Mouse (Mus musculus): ENCODE results near the gene Lats1. TPM values are rescaled to one million over a fixed set of nuclear protein-coding genes. Genes with fewer than 3 reads are reported as not detected.
A peak's percentile ranks its signal among the peaks of the same experiment; 100 is the strongest.

Lats1 gene
- total and polyA plus RNA-seq, 3 experiments, result 5.5 to 11.5 (median 10.8) TPM

- H3K9ac ChIP-seq (ENCODE audit: low read depth, low read length), result no peak overlapping the region
- H3K4me3 ChIP-seq, result no peak overlapping the region
- intact Hi-C loops (cut with DNase I), result no loop called here
- no peak for TF ChIP-seq POLR2A (IDR thresholded peaks at IDR 0.05; ENCODE audit: insufficient read depth, low read depth, low read length)
- TF ChIP-seq EP300 (IDR thresholded peaks at IDR 0.05; ENCODE audit: insufficient read depth, low read depth, low read length), result no peak
- TF ChIP-seq CTCF (IDR thresholded peaks at IDR 0.05), result no peak
- H3K36me3 ChIP-seq (ENCODE audit: control insufficient read depth, insufficient read depth, low read length), result peaks cover 12% of the 10 kb centered on the region
- H3K27ac ChIP-seq, result no peak overlapping the region
- 87% methylated on average over 6 of the region's 6 CpGs for WGBS
- H3K79me2 ChIP-seq (replicated peaks; ENCODE audit: control insufficient read depth, insufficient read depth, low read length), result peaks cover 3% of the 10 kb centered on the region
- H3K27me3 ChIP-seq (ENCODE audit: control insufficient read depth, insufficient read depth, low read length), result no peaks in the 10 kb centered on the region
- DNase-seq, result no peak
- H3K4me1 ChIP-seq (ENCODE audit: control insufficient read depth, insufficient read depth, low read length), result no peaks in the 10 kb centered on the region
Observed at GRCm38 (mm10) chr10:7702586-7702985, 21.6 kb downstream of the Lats1 start.

GRCm38 (mm10) chr10:7710121-7710520 lies 29.1 kb downstream of the Lats1 start:
- H3K79me2 ChIP-seq (replicated peaks; ENCODE audit: control insufficient read depth, insufficient read depth, low read length), result no peaks in the 10 kb centered on the region
- no peak overlapping the region for H3K4me3 ChIP-seq
- peaks cover 6% of the 10 kb centered on the region for H3K36me3 ChIP-seq (ENCODE audit: control insufficient read depth, insufficient read depth, low read length)
- intact Hi-C loops (cut with DNase I), result no loop called here
- H3K4me1 ChIP-seq (ENCODE audit: control insufficient read depth, insufficient read depth, low read length), result no peaks in the 10 kb centered on the region
- no peak overlapping the region for H3K27ac ChIP-seq
- TF ChIP-seq POLR2A (IDR thresholded peaks at IDR 0.05; ENCODE audit: insufficient read depth, low read depth, low read length) (no peak), EP300 (IDR thresholded peaks at IDR 0.05; ENCODE audit: insufficient read depth, low read depth, low read length) (no peak), CTCF (IDR thresholded peaks at IDR 0.05) (no peak)
- H3K27me3 ChIP-seq (ENCODE audit: control insufficient read depth, insufficient read depth, low read length), result no peaks in the 10 kb centered on the region
- DNase-seq, result no peak
- H3K9ac ChIP-seq (ENCODE audit: low read depth, low read length), result no peak overlapping the region
- 87% methylated on average over 5 of the region's 5 CpGs for WGBS

- Histone ChIP-seq H3K79me2 (replicated peaks; ENCODE audit: control insufficient read depth, insufficient read depth, low read length) (no peaks in the 10 kb centered on the region), H3K4me1 (ENCODE audit: control insufficient read depth, insufficient read depth, low read length) (no peaks in the 10 kb centered on the region), H3K36me3 (ENCODE audit: control insufficient read depth, insufficient read depth, low read length) (peaks cover 6% of the 10 kb centered on the region), H3K27ac (no peak overlapping the region), H3K27me3 (ENCODE audit: control insufficient read depth, insufficient read depth, low read length) (no peaks in the 10 kb centered on the region), H3K4me3 (no peak overlapping the region), H3K9ac (ENCODE audit: low read depth, low read length) (no peak overlapping the region)
- DNase-seq, result no peak
- intact Hi-C loops (cut with DNase I), result no loop called here
- WGBS, result 83% methylated on average over 13 of the region's 13 CpGs
- TF ChIP-seq POLR2A (IDR thresholded peaks at IDR 0.05; ENCODE audit: insufficient read depth, low read depth, low read length) (no peak), EP300 (IDR thresholded peaks at IDR 0.05; ENCODE audit: insufficient read depth, low read depth, low read length) (no peak), CTCF (IDR thresholded peaks at IDR 0.05) (no peak)
Observed at GRCm38 (mm10) chr10:7712506-7712905, 31.5 kb downstream of the Lats1 start.

- TF ChIP-seq CTCF (IDR thresholded peaks at IDR 0.05) (no peak), POLR2A (IDR thresholded peaks at IDR 0.05; ENCODE audit: insufficient read depth, low read depth, low read length) (no peak), EP300 (IDR thresholded peaks at IDR 0.05; ENCODE audit: insufficient read depth, low read depth, low read length) (no peak)
- H3K27me3 ChIP-seq (ENCODE audit: control insufficient read depth, insufficient read depth, low read length), result no peaks in the 10 kb centered on the region
- WGBS, result 82% methylated on average over 7 of the region's 7 CpGs
- H3K27ac ChIP-seq, result no peak overlapping the region
- no peak for DNase-seq
- H3K4me3 ChIP-seq, result no peak overlapping the region
- intact Hi-C loops (cut with DNase I), result no loop called here
- H3K9ac ChIP-seq (ENCODE audit: low read depth, low read length), result no peak overlapping the region
- H3K4me1 ChIP-seq (ENCODE audit: control insufficient read depth, insufficient read depth, low read length), result no peaks in the 10 kb centered on the region
- H3K36me3 ChIP-seq (ENCODE audit: control insufficient read depth, insufficient read depth, low read length), result peaks cover 6% of the 10 kb centered on the region
- H3K79me2 ChIP-seq (replicated peaks; ENCODE audit: control insufficient read depth, insufficient read depth, low read length), result no peaks in the 10 kb centered on the region
Observed at GRCm38 (mm10) chr10:7715056-7715455, 34.0 kb downstream of the Lats1 start.

GRCm38 (mm10) chr10:7725751-7726500 lies 44.9 kb downstream of the Lats1 start, which contains the start of gene Katna1:
Gene Katna1, plus strand, starts transcription at chr10:7726000.
- Histone ChIP-seq H3K79me2 (replicated peaks; ENCODE audit: control insufficient read depth, insufficient read depth, low read length) (peaks cover 3% of the 10 kb centered on the region; the same call in 1 of the 2 replicates), H3K4me1 (ENCODE audit: control insufficient read depth, insufficient read depth, low read length) (peaks cover 1% of the 10 kb centered on the region; the same call in 1 of the 2 replicates), H3K27me3 (ENCODE audit: control insufficient read depth, insufficient read depth, low read length) (no peaks in the 10 kb centered on the region), H3K27ac (peak within 1 kb of the TSS; percentile 80), H3K36me3 (ENCODE audit: control insufficient read depth, insufficient read depth, low read length) (no peaks in the 10 kb centered on the region), H3K4me3 (peak within 1 kb of the TSS; percentile 78), H3K9ac (ENCODE audit: low read depth, low read length) (peak within 1 kb of the TSS; percentile 92)
- peak; percentile 93 to 94 for DNase-seq
- TF ChIP-seq EP300 (IDR thresholded peaks at IDR 0.05; ENCODE audit: insufficient read depth, low read depth, low read length), result no peak
- TF ChIP-seq POLR2A (IDR thresholded peaks at IDR 0.05; ENCODE audit: insufficient read depth, low read depth, low read length), result peak; percentile 75
- TF ChIP-seq CTCF (IDR thresholded peaks at IDR 0.05), result no peak
- intact Hi-C loops (cut with DNase I), result loop anchor here (2.0 to 5.0 kb wide), 3 partner anchors 44 to 59 kb away; partner anchors contain the start of genes Lats1, Nup43 and Pcmt1
- WGBS, result under 1% methylated on average over 48 of the region's 49 CpGs

GRCm38 (mm10) chr10:7726501-7726812 lies 45.4 kb downstream of the Lats1 start:
- Histone ChIP-seq H3K36me3 (ENCODE audit: control insufficient read depth, insufficient read depth, low read length) (no peaks in the 10 kb centered on the region), H3K4me1 (ENCODE audit: control insufficient read depth, insufficient read depth, low read length) (peaks cover 1% of the 10 kb centered on the region; the same call in 1 of the 2 replicates), H3K9ac (ENCODE audit: low read depth, low read length) (peak overlapping the region; percentile 92), H3K79me2 (replicated peaks; ENCODE audit: control insufficient read depth, insufficient read depth, low read length) (peaks cover 4% of the 10 kb centered on the region; the same call in 1 of the 2 replicates), H3K27ac (peak overlapping the region; percentile 80), H3K27me3 (ENCODE audit: control insufficient read depth, insufficient read depth, low read length) (no peaks in the 10 kb centered on the region), H3K4me3 (peak overlapping the region; percentile 78)
- TF ChIP-seq CTCF (IDR thresholded peaks at IDR 0.05), result no peak
- TF ChIP-seq POLR2A (IDR thresholded peaks at IDR 0.05; ENCODE audit: insufficient read depth, low read depth, low read length), result no peak
- TF ChIP-seq EP300 (IDR thresholded peaks at IDR 0.05; ENCODE audit: insufficient read depth, low read depth, low read length), result no peak
- DNase-seq, result no peak
- intact Hi-C loops (cut with DNase I), result loop anchor here (5.0 kb wide), 2 partner anchors 44 to 56 kb away; partner anchors contain the start of genes Lats1 and Pcmt1
- WGBS, result 0% methylated on average over 8 of the region's 8 CpGs

Measured in heart, adult 2 months (tissue).